Mouse (Mus musculus) gastrocnemius, adult 8-10 months (tissue): ENCODE results near the gene Pdzd2. TPM values are rescaled to one million over a fixed set of nuclear protein-coding genes. Genes with fewer than 3 reads are reported as not detected.
A peak's percentile ranks its signal among the peaks of the same experiment; 100 is the strongest.

Experiments used
- DNase-seq, 2 experiments: peaks; one replicate each; pipeline ENCODE4 v3.0.0; 2022; ENCODE audit warnings: low spot score in 2 of 2
- total RNA-seq, 4 experiments: library from RNA; stranded (reverse); gene quantifications; 2 replicates each; pipeline ENCODE4 v1.2.4; 2022

Pdzd2 gene
- total RNA-seq, 4 experiments from 2014 or later = 12.9 to 17.2 (median 16.0) TPM

GRCm38 (mm10) chr15:12734221-12734620 is 5.5 kb downstream of the Pdzd2 start:
- no peak for DNase-seq

- no peak for DNase-seq
Measured at GRCm38 (mm10) chr15:12732613-12733012, 7.1 kb downstream of the Pdzd2 start.

GRCm38 (mm10) chr15:12728381-12728780 is 11.3 kb downstream of the Pdzd2 start:
- DNase-seq = no peak

DNA sequence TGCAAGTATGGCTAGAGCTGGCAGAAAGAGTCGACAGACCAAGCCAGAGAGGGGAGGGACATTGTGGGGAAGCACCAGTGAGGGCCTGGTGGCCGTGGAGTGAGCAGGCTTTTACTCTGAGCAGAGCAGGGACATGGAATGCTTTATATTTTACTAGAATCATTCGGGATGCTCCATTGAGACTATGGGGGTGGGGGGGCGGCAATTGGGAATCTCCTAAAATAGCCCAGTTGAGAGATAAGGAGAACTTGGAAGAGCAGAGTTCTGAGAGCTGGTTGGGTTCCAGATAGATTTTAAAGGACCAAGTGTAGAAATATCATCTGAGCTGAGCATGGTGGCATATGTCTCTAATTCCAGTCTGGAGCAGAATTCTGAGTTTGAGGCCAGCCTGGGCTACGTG is 14.5 kb downstream of the Pdzd2 start:
- no peak for DNase-seq

DNA sequence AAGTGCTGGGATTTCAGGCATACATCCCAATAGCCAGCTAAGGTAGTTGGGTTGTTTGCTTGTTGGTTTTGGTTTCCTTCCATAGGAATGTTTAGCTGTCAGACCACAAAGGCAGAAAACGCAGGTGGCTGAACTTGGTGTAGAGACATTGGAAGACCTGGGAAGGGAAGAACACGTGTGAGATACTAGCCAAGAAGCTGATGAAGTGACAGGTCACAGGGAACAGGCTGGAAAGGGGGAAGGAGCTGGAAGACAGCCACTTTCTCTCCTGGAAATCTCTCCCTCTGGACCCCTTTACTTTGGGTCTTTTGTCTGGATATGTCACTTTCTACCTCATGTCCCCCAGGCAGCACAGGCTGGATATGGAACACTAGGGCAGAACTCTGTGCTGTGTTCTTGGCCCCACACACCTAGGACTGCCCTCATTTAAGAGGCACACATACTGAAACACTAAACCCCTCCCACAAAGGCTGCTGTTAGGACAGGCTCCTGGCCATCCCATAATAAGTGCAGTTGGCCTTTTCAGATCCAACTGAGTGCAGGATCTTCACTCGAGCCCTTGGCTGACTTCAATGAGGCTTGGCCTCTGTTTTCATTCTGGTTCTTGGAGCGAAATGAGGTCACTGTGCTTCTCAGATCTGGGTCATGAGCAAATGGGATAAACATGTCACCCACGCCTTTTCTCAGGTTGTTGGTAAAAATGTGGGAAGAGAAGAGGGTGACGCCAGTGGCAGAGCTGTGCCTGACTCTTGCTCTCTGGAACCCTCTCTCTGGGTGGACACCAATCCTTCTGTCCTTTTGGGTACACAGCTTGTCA is 17.8 kb downstream of the Pdzd2 start:
- DNase-seq = no peak

DNA sequence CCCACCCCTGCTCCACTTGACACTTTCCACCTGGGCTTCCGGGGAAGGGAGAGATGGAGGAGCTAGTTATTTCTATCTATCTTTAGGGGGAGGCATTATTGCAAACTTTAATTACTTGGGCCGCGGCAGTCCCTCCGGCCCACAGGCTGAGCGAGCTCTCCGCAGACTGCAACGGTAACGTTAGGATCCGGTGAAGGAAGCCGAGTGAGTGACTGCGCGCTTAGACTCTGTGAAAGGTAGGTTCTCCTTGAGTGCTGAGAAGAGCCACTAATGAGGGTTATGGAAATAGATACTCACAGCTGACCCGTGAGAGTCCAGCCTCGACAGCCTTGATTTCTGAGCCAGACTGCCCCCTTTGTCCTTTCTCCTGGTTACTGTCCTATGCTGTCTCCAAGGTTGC is 20.9 kb downstream of the Pdzd2 start:
- DNase-seq = no peak

- DNase-seq = no peak
Measured at GRCm38 (mm10) chr15:12717410-12717809, 22.3 kb downstream of the Pdzd2 start.

GRCm38 (mm10) chr15:12716881-12717280 is 22.8 kb downstream of the Pdzd2 start:
- DNase-seq = no peak

DNA sequence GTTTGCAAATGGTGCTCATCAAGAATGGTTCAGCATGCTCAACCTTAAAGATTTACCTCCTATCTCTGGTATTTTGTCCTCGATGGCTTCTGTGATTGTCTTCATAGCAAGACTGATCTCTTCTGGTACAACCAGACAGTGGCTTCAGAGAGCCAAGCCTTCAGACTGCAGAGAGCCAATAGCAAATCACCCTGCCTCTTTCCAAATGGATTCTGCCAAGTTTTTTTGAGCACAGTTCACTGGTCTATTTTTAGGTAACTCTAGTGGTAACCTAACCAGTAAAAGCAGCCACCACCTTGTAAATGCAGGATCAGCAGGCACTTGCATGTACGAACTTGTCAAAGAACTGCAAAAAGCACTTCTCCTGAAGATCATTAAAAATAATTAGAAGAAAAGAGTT is 25.4 kb downstream of the Pdzd2 start:
- no peak for DNase-seq

DNA sequence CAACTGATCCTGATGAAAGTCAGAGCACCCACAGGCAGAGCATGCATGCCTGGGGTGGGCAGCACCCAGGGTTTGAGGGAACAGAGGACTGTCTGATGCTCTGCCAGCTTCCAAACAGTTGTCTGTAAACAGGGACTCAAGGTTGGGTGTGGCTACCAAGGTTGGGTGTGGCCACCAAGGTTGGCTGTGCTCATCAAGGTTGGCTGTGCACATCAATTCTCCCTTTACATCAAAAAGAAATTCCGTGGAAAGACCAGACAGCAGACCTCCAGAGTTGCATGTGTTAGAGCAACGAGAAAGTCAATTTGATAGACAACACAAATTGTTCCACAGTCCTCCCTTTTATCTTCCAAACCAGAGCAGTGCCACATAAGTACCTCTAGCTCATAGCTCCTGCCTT is 26.5 kb downstream of the Pdzd2 start:
- DNase-seq = no peak

GRCm38 (mm10) chr15:12710036-12710435 is 29.7 kb downstream of the Pdzd2 start:
- DNase-seq = peak; percentile 34 to 54

DNA sequence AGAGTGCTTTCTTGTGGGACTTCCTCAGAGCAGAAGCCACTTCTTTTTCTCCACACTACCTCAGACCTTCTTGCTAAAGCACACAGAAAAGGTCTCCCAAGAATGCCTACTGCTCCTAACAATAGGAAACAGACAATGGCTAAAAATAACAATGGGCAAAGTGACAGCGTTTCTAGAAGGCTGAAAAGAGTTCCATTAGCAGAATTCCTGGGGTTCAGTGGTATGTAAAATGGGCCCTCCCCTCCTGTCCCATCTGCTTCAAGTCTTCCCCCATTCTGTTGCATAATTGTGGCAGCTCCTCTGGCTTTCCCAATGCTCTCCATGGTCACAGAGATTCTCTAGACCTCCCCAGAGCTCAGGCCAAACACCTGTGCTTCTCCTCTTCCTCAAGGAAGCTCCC is 31.4 kb downstream of the Pdzd2 start:
- no peak for DNase-seq

DNA sequence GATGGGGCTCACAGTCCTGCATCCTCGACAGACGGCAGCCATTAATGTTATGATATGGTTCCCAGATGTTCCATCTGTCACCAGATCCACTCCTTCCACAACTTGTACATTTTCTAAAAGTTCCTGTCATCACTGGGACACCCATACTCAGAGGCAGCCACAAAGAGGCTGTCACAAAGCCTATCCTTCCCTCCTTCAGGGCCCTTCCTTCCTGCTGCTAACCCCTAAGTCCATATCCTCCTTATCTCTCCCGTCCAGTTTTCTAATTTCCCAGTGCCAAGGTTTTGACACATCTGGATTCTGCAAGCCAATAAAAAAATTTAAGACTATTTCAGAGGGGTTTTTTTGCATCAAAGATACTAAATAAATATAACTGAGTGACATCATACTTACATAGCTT is 32.8 kb downstream of the Pdzd2 start:
- no peak for DNase-seq

GRCm38 (mm10) chr15:12700367-12700766 is 39.4 kb downstream of the Pdzd2 start:
- peak in 1 of 2 experiments; percentile 14 for DNase-seq

GRCm38 (mm10) chr15:12697741-12698140 is 42.0 kb downstream of the Pdzd2 start:
- DNase-seq = no peak

DNA sequence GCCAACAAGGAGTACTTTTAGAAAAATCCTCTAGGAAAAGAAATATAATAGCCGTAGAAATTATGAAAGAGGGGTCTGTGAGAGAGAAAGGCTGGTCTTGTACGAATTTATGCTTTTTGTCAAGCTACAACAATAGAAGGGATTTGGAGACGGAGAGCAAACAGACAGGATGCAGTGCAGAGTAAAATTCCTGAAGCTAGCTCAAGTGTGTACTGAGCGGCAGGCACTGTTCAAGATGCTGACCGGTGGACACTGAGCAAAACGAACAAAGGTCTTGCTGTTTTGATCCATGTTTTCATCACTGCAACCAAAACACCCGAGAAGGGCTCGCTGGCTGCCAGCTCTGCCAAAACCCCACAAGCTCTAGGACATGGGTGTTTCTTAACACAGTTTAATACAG is 42.8 kb downstream of the Pdzd2 start:
- no peak for DNase-seq

GRCm38 (mm10) chr15:12689716-12690381 is 49.9 kb downstream of the Pdzd2 start:
- no peak for DNase-seq

- no peak for DNase-seq
Measured at GRCm38 (mm10) chr15:12682549-12682948, 57.2 kb downstream of the Pdzd2 start.

- DNase-seq = no peak
Measured at GRCm38 (mm10) chr15:12681891-12682290, 57.8 kb downstream of the Pdzd2 start.

DNA sequence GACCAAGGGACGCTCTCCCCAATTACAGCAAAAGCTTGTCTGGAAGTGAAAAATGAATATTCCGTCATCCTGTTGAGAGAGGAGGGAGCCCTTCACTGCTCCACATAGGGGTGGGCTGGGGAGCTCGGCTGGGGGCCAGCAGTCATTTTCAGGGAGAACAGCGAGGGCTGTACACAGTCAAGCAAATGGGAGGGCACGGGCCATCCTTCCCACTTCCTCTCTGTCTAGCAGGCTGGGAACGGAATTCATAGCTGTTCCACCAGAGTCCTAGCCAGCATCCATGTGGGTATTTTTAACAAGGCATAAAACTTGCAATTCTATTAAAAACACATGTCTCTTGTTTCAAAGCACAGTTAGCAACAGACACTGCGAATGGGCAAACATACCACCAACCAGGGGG is 59.0 kb downstream of the Pdzd2 start:
- no peak for DNase-seq

DNA sequence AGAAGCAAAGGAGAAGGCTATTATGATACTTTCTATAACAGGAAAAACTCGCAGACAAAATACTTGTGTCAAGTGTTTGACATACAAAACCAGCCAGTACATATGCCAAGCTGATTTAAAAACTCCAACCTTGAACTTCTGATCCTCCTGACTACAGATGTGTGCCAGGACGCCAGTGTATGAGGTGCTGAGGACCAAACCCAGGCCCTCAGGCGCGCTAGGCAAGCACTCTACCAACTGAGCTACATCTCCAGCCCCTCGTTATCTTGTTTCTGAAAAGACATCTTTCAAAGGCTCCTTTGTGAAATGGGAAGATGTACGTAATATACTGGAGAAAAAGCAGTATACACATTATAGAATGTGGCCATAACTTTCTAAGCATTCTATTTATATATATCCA is 59.7 kb downstream of the Pdzd2 start:
- no peak for DNase-seq

- no peak for DNase-seq
Measured at GRCm38 (mm10) chr15:12678540-12679112, 61.1 kb downstream of the Pdzd2 start.

- DNase-seq = no peak
Measured at GRCm38 (mm10) chr15:12675366-12675765, 64.4 kb downstream of the Pdzd2 start.
